Mouse (Mus musculus): ENCODE results near the gene Kcnip2. TPM values are rescaled to one million over a fixed set of nuclear protein-coding genes. Genes with fewer than 3 reads are reported as not detected.
"Not testable (repeated sequence)": the region's sequence is repeated elsewhere in the genome, so short reads cannot be mapped to it uniquely, and the experiment has no call there.

Gene Kcnip2
- total RNA-seq, 2 experiments from 2014 or later, result 149 to 164 TPM

- intact Hi-C loops (cut with DNase I), result loop anchor here (1.0 to 2.0 kb wide), 2 partner anchors 140 to 202 kb away; no protein-coding TSS in a partner anchor
- peak; percentile 84 to 92 for DNase-seq
Measured at GRCm38 (mm10) chr19:45813263-45813662, 2.6 kb downstream of the Kcnip2 start.

- no peak for DNase-seq
- intact Hi-C loops (cut with DNase I), result loop anchor here (1.0 to 2.0 kb wide), 2 partner anchors 141 to 202 kb away; no protein-coding TSS in a partner anchor
Measured at GRCm38 (mm10) chr19:45812673-45813252, 3.1 kb downstream of the Kcnip2 start.

DNA sequence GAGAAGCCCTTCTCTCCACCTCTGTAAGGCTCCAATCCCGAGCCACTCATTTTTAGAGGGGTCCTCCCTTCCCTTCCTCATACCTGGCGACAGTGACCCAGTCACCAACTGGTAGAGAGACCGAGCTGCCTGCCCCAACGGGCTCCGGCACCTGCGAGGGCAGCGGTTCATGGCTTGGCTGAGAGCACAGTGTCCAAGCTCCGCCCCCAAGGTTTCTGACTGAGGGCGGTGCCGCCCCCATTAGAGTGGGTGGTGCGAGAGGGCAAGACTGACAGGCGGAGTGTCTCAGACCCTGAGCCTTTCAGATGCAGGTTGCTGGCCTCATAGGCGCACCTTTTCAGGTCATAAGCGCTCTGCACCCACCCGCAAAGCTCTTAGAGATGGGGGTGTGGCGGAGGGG, 3.7 kb downstream of the Kcnip2 start:
- intact Hi-C loops (cut with DNase I), result loop anchor here (2.0 kb wide), 1 partner anchor 203 kb away; no protein-coding TSS in a partner anchor
- DNase-seq, result peak in 1 of 2 experiments; percentile 40

- DNase-seq, result no peak
- intact Hi-C loops (cut with DNase I), result no loop called here
Measured at GRCm38 (mm10) chr19:45811028-45811674, 4.7 kb downstream of the Kcnip2 start.

DNA sequence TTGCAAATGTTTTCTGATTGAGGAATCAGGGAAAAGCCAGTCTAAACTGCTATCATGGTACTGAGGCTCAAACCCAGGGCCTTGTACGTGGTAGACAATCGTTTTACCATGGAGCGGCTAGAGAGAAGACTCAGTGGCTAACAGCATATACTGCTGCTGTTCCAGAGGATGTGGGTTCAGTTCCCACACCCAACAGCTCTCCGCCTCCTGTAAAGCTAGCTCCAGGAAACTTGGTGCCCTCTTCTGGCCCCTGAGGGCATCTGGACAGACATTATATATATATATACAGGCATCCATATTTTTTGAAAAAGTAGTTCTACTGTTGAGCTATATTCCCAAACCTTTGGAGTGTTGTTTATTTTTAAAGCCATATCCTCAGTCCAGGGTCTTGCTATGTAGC, 8.1 kb downstream of the Kcnip2 start:
- intact Hi-C loops (cut with DNase I), result no loop called here
- no peak for DNase-seq

DNA sequence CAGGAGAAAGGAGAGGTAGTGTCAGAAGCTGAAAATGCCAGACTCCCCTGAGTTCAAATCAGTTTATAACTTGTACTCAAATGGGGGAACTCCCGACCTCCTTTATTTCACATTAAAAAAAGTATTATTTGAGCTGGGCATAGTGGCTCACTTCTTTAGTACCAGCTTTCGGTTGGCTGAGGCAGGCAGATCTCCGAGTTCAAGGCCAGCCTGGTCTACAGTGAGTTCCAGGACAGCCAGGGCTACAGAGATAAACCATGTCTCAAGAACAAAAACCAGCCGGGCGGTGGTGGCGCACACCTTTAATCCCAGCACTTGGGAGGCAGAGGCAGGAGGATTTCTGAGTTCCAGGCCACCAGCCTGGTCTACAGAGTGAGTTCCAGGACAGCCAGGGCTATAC, 10.0 kb downstream of the Kcnip2 start:
- intact Hi-C loops (cut with DNase I), result not testable (repeated sequence)

DNA sequence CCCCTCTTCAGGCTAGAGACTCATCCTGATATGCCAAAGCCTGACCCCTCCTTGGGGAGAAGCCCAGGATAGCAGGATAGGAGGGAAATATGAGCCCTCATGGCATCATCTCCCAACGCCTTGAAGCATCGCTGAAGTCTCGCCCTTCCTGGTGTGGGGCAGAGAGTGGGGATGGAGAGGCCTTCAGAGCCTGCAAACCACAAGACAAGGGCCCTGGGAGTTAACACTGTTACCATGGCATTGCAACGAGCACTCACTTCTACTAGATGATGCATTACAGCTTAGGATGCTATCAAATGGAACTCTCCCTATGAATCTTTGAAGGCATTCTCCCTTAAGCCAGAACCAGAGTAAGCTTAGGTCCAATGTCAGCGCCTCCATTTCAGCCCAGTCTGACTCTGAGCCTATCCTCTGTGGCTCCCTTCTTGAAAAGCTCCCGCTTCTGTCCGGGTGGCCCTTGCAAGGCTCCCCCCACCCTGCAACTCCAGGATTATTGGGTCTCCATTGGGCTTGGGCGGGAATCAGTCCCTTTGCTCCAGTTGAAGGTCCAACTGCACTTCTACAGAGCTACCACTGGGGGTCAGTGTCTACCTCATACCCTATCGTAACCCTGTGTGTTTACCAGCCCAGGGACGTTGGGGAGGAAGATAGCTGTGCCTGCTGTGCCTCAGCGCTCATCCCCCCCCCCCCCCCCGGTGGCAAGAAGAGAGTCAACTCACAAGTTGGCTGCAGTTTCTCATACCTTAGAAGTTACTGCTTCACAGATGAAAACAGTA, 11.1 kb downstream of the Kcnip2 start:
- peak in 1 of 2 experiments; percentile 48 for DNase-seq
- intact Hi-C loops (cut with DNase I), result no loop called here

More for the DNA sequence above, 10.0 kb downstream of the Kcnip2 start:
- not testable (repeated sequence) for DNase-seq

- intact Hi-C loops (cut with DNase I), result no loop called here
- DNase-seq, result no peak
Measured at GRCm38 (mm10) chr19:45803408-45803807, 12.5 kb downstream of the Kcnip2 start.

GRCm38 (mm10) chr19:45802702-45803101, 13.2 kb downstream of the Kcnip2 start:
- DNase-seq, result no peak
- intact Hi-C loops (cut with DNase I), result no loop called here

DNA sequence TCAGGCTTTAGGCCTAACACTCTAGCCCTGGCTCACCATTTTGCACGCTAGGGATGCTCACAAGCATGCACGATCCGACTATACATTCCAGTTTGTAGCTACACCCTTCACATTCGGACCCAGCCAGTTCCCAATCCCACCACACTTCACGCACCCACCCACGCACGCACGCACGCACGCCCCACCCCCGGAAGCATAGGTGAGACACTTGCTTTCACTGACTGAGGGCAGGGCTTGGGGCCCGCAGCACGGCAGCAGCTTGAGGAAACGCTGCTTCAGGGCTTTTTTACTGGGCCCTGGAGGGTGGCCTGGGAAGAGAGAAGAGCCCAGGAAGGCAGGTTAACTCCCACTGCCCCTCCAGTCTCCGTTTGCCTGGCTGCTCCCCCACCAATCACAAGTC, 19.0 kb downstream of the Kcnip2 start:
- DNase-seq, result no peak
- intact Hi-C loops (cut with DNase I), result no loop called here

DNA sequence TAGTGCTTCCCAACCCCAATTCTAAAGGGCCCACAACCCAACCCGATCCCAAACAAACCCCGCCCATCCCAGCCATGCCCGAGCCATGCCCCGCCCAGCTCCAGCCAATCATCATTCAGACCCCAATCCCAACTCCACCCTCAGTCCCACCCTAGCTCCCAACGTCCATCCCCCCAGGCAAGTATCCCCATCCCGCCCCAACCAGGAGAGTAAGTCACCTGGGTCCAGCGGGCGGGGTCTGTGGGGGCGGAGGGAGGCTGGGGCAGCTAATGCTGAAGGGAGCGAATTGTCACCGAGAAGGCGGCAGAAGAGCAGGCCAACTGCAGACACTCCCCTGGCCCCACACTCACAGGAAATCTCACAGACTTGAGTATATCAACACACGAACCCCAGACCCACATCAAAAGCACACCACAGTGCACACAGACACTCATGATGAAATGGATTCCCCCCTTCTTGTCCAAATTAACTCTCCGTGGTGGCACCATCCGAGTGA, 19.8 kb downstream of the Kcnip2 start:
- no peak for DNase-seq

GRCm38 (mm10) chr19:45795406-45795944, 20.4 kb downstream of the Kcnip2 start:
- intact Hi-C loops (cut with DNase I), result no loop called here
- DNase-seq, result no peak

More for the DNA sequence above, 19.8 kb downstream of the Kcnip2 start:
- intact Hi-C loops (cut with DNase I), result no loop called here

DNA sequence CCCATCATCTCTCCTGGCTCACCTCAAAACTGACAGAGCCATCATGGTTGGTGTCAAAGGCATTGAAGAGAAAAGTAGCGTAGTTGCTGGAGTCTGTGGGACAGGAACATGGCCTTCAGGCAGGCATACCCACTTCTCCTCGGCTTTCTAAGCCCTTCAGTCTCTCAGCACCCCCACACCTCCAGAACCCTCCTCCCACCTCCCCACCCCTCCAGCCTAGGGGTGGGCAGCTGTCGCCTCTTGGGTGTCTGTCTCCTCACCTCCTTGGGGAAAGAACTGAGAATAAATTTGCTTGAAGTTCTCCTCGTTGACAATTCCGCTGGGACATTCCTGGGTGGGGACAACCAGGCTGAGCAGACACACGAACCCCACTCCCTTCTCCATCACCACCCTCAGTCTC, 21.1 kb downstream of the Kcnip2 start:
- DNase-seq, result no peak
- intact Hi-C loops (cut with DNase I), result no loop called here

GRCm38 (mm10) chr19:45792404-45792803, 23.5 kb downstream of the Kcnip2 start:
- DNase-seq, result no peak
- intact Hi-C loops (cut with DNase I), result no loop called here

- DNase-seq, result no peak
- intact Hi-C loops (cut with DNase I), result no loop called here
Measured at GRCm38 (mm10) chr19:45789888-45790874, 25.7 kb downstream of the Kcnip2 start.

DNA sequence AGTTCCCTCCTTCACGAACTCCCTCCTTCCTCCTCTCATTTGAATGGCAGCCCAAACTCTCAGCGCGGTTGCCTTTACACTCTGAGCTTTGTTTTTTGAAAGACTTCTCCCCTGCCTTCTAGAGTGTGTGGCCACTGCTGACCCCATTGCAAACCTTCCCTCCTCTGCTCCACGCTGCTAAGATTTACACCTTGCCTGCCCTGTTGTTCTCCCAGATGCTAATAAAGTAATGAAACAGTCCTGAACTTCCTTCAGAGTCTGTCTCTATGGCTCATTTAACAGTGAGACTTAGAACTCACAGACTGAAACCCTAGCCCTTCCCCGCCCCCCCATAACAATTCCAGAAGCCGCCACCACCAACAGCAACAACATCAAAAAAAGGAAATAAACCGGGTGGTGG, 26.5 kb downstream of the Kcnip2 start:
- intact Hi-C loops (cut with DNase I), result no loop called here
- DNase-seq, result no peak

DNA sequence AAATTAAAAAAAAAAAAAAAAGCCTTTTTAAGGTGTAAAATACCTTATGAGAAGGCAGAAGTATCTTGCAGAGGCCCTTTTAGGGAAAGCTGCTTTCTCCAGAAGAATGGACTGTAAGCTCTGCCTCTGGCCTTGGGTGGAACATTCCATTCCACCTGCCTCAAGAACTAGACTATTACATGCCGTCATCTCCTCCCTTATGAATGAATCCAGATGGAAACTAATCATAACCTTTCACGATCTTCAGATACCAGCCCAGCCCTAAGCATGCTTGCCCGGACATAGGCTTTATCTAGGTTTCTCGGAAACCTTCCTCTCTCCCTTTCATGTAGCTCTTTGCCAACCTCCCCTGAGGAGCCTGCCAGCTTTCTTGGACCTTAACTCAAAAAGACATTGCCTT, 27.5 kb downstream of the Kcnip2 start:
- intact Hi-C loops (cut with DNase I), result no loop called here

DNA sequence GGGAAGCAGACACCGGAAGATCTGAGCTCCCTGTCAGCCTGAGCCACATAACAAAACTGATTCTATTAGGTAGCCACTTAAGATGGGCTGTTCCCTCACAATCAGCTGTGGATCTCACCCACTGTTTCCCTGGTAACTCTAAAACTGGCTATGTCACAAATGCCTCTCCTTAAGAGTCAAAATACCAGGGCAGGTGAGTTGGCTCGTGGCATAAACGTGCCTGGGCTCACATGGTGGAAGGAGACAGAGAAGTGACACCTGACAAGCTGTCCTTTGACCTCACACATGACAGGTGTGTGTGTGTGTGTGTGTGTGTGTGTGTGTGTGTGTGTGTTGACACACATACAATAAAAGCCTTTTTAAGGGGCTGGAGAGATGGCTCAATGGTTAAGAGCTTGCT, 28.4 kb downstream of the Kcnip2 start:
- no peak for DNase-seq
- intact Hi-C loops (cut with DNase I), result no loop called here

More for the DNA sequence above, 27.5 kb downstream of the Kcnip2 start:
- no peak for DNase-seq

- intact Hi-C loops (cut with DNase I), result no loop called here
- no peak for DNase-seq
Measured at GRCm38 (mm10) chr19:45785470-45785869, 30.4 kb downstream of the Kcnip2 start.
